Mouse (Mus musculus) small intestine, adult 2 months (tissue): ENCODE results near the gene 6430628N08Rik.

Experiments
- CTCF ChIP-seq: fragments of 200-500 bp; IDR thresholded peaks from 2 replicates; pipeline ENCODE4 v1.5.1; 2012; ENCODE audit warnings: low read depth, mild to moderate bottlenecking, control low read depth, inconsistent platforms, low read length, moderate library complexity, mixed read lengths; ENCODE audit not compliant: insufficient replicate concordance, insufficient read length; ENCODE audit errors: extremely low read depth
- POLR2A ChIP-seq: fragments of 200-500 bp; IDR thresholded peaks from 2 replicates; pipeline ENCODE4 v1.6.1; 2012; ENCODE audit warnings: low read depth, mild to moderate bottlenecking, control low read depth, inconsistent platforms, low read length, moderate library complexity

GRCm38 (mm10) chr4:115848083-115848482, 42.4 kb upstream of the 6430628N08Rik start:
- TF ChIP-seq CTCF = no peak
- no peak for TF ChIP-seq POLR2A
